ENCODE assay signal across 12 mouse cellular contexts in the genomic region with DNA sequence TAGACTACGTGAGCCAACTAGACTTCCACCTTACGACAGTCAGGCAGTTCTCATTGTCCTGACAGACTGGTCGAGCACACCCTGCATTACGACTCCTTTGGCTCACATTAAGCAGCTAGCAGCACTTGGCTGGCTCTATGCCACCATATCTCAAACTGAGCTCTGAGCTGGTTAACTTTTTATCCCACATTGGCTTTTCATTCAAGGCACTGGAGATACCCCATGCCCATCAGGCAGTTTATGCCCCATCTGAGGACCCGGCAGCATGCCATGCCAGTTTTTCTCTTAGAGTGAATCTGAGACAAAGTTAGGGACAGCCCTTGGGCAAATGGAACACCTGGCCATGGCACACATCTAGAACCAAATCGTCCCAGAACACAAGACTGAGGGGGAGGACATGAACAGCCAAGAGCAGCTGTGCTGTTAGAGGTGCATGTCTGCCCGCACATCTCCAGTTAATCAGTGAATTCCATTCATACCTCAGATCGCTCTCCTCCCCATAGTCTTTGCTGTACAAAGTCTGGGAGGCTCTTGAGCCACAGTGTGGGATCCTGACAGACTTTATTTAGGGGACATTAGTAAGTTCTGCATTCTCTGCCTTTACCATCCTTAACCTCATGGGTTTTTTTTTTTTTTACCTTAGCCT. TPM values are rescaled to one million over a fixed set of nuclear protein-coding genes. Genes with fewer than 3 reads are reported as not detected.
DNase-seq lines count a peak whose midpoint lies in the region; ATAC-seq and TF ChIP-seq lines count a peak whose summit lies in the region.
"Had no signal": no experiment of that assay in that cellular context is flagged by ENCODE, and none has a peak within 500 bp of the region (broad histone marks: within the 10 kb centered on the region; RNA-seq: fewer than 3 reads in every experiment).

No protein-coding gene starts in this region.

- no peak for ATAC-seq in heart, embryonic 14.5 days (ENCODE audit: insufficient number of reproducible peaks, insufficient read depth, low FRiP score, low read depth)

- WGBS in heart, embryonic 14.5 days, result 10% methylated on average over 8 of the region's 8 CpGs
- 40% methylated on average over 8 of the region's 8 CpGs for WGBS in lung, adult 2 months

- no peak overlapping the region for H3K4me3 ChIP-seq in heart, embryonic 14.5 days (ENCODE audit: control insufficient read depth in 1 of 2, insufficient read depth in 1 of 2, low read depth in 1 of 2, low read length in 2 of 2)
- no peak overlapping the region for H3K4me3 ChIP-seq in lung, adult 2 months (replicated peaks; ENCODE audit: extremely low read depth, low read depth, low read length)
- H3K4me3 ChIP-seq: hindbrain, embryonic 12.5 days; limb, embryonic 12.5 days; midbrain, embryonic 12.5 days had no signal

- peak; percentile 49 for DNase-seq in urinary bladder, postnatal 14 days (ENCODE audit: low spot score)
- DNase-seq in urinary bladder, adult 2 months (ENCODE audit: low spot score), result no peak
- DNase-seq in lung, adult 2 months, result peak; percentile 24
- DNase-seq in spleen, postnatal 4 days (ENCODE audit: low spot score in 2 of 2), result no peak
- DNase-seq in left cerebral cortex, postnatal 14 days (ENCODE audit: low spot score in 2 of 2), result no peak
- DNase-seq in frontal cortex, postnatal 14 days (ENCODE audit: low spot score in 2 of 2), result no peak
- DNase-seq: right cerebral cortex, postnatal 25 days; thymus, postnatal 36 days had no signal

- H3K27ac ChIP-seq in heart, embryonic 14.5 days (replicated peaks in 1 of 2; ENCODE audit: control insufficient read depth in 1 of 2, insufficient read depth in 1 of 2, low read depth in 2 of 2, low read length in 2 of 2), result peak overlapping the region in 1 of 2 experiments; percentile 66; a peak in 2 of 4 replicates
- H3K27ac ChIP-seq: hindbrain, embryonic 12.5 days; limb, embryonic 12.5 days; midbrain, embryonic 12.5 days had no signal

- no peak for TF ChIP-seq POLR2A in lung, adult 2 months (IDR thresholded peaks at IDR 0.05; ENCODE audit: borderline replicate concordance, extremely low read depth, low read depth, low read length)

- peaks cover 5 to 29% of the 10 kb centered on the region in 2 experiments; a peak in 3 of 4 replicates for H3K4me1 ChIP-seq in heart, embryonic 14.5 days (ENCODE audit: control insufficient read depth in 2 of 2, insufficient read depth in 2 of 2, low read length in 2 of 2)
- peaks cover 8% of the 10 kb centered on the region for H3K4me1 ChIP-seq in lung, adult 2 months (ENCODE audit: control insufficient read depth, insufficient read depth, low read length)

- no peaks in the 10 kb centered on the region for H3K27me3 ChIP-seq in heart, embryonic 14.5 days (ENCODE audit: control insufficient read depth, insufficient read depth, low read length)
- H3K27me3 ChIP-seq: hindbrain, embryonic 12.5 days; limb, embryonic 12.5 days; midbrain, embryonic 12.5 days had no signal

- TF ChIP-seq CTCF in lung, adult 2 months (IDR thresholded peaks at IDR 0.05; ENCODE audit: insufficient read depth, low read length), result no peak

- H3K9me3 ChIP-seq in heart, embryonic 14.5 days (ENCODE audit: control insufficient read depth, low read length), result no peaks in the 10 kb centered on the region
- H3K9me3 ChIP-seq: hindbrain, embryonic 12.5 days; limb, embryonic 12.5 days; midbrain, embryonic 12.5 days had no signal

- intact Hi-C loops in left cerebral cortex, postnatal 14 days (cut with DNase I), result loop anchor here (10.0 kb wide), 1 partner anchor 757 kb away; no protein-coding TSS in a partner anchor

- 0 out of 2 replicates have a peak overlapping the region, but pooled peaks have one; percentile 10 for H3K9ac ChIP-seq in heart, embryonic 14.5 days (ENCODE audit: low read length)
- H3K9ac ChIP-seq: hindbrain, embryonic 12.5 days; limb, embryonic 12.5 days; midbrain, embryonic 12.5 days had no signal

- H3K36me3 ChIP-seq in heart, embryonic 14.5 days (ENCODE audit: control insufficient read depth, insufficient read depth, low read length), result no peaks in the 10 kb centered on the region
- H3K36me3 ChIP-seq: hindbrain, embryonic 12.5 days; limb, embryonic 12.5 days; midbrain, embryonic 12.5 days had no signal

- H3K4me2 ChIP-seq in heart, embryonic 14.5 days (ENCODE audit: low read length), result peak overlapping the region; percentile 50
- H3K4me2 ChIP-seq: hindbrain, embryonic 12.5 days; limb, embryonic 12.5 days; midbrain, embryonic 12.5 days had no signal

RNA-seq across cellular contexts. Expression of a gene that starts 49.5 kb away (rescaled TPM):
- polyA plus RNA-seq in urinary bladder, adult 2 months (2012; rRNA removed), result 16.8 and 19.2 TPM in 2 replicates
- 8.9 and 9.0 TPM in 2 replicates for polyA plus RNA-seq in heart, embryonic 14.5 days (2014; fragmentation: Nextera tagmentation; extraction: Ambion mirVana)
- 5.9 and 9.0 TPM in 2 replicates for polyA plus RNA-seq in lung, adult 2 months (2012; rRNA removed)
- 10 to 100 TPM in 1 of 2 experiments, 1 to 10 TPM in 1; 8.5 to 10.2 TPM for total RNA-seq in left cerebral cortex, postnatal 14 days (2021)

Comparison
In these comparisons a context has a peak if more than half of its experiments do, and no peak if none do; other contexts are left out.
1. DNase-seq: peak in urinary bladder, postnatal 14 days (single experiment) and lung, adult 2 months (single experiment); none in urinary bladder, adult 2 months (single experiment), spleen, postnatal 4 days (0 of 2), left cerebral cortex, postnatal 14 days (0 of 2) and frontal cortex, postnatal 14 days (0 of 2).